Mouse (Mus musculus) layer of hippocampus, adult 9-11 months (tissue): ENCODE results near the gene Uhrf1bp1l.
"Not testable (repeated sequence)": the region's sequence is repeated elsewhere in the genome, so short reads cannot be mapped to it uniquely, and the experiment has no call there.

Experiments
- DNase-seq: peaks from one replicate; pipeline ENCODE4 v3.0.0; 2022

Uhrf1bp1l gene

GRCm38 (mm10) chr10:89744871-89745665 lies at the start of gene Uhrf1bp1l:
Uhrf1bp1l (plus strand) TSS chr10:89744991.
- DNase-seq: peak; percentile 87

GRCm38 (mm10) chr10:89695194-89695911 lies 49.4 kb upstream of the Uhrf1bp1l start:
- DNase-seq: no peak

- DNase-seq: not testable (repeated sequence)
Observed at GRCm38 (mm10) chr10:89696270-89696669, 48.5 kb upstream of the Uhrf1bp1l start.

GRCm38 (mm10) chr10:89697956-89698355 lies 46.8 kb upstream of the Uhrf1bp1l start:
- no peak for DNase-seq

- no peak for DNase-seq
Observed at GRCm38 (mm10) chr10:89703042-89703441, 41.7 kb upstream of the Uhrf1bp1l start.

- DNase-seq: no peak
Observed at GRCm38 (mm10) chr10:89707397-89707796, 37.4 kb upstream of the Uhrf1bp1l start.

- DNase-seq: no peak
Observed at GRCm38 (mm10) chr10:89708720-89709119, 36.1 kb upstream of the Uhrf1bp1l start.

GRCm38 (mm10) chr10:89714910-89715309 lies 29.9 kb upstream of the Uhrf1bp1l start:
- no peak for DNase-seq

GRCm38 (mm10) chr10:89720252-89720651 lies 24.5 kb upstream of the Uhrf1bp1l start:
- DNase-seq: no peak

- no peak for DNase-seq
Observed at GRCm38 (mm10) chr10:89720796-89721195, 24.0 kb upstream of the Uhrf1bp1l start.

GRCm38 (mm10) chr10:89722247-89723195 lies 22.3 kb upstream of the Uhrf1bp1l start:
- DNase-seq: no peak

GRCm38 (mm10) chr10:89730386-89730785 lies 14.4 kb upstream of the Uhrf1bp1l start:
- no peak for DNase-seq

GRCm38 (mm10) chr10:89731341-89731740 lies 13.4 kb upstream of the Uhrf1bp1l start:
- no peak for DNase-seq

GRCm38 (mm10) chr10:89732001-89732794 lies 12.6 kb upstream of the Uhrf1bp1l start, which contains the start of gene Actr6:
Actr6 (minus strand) TSS chr10:89732295.
- peak; percentile 93 for DNase-seq

GRCm38 (mm10) chr10:89737092-89737491 lies 7.7 kb upstream of the Uhrf1bp1l start:
- no peak for DNase-seq

GRCm38 (mm10) chr10:89737887-89738286 lies 6.9 kb upstream of the Uhrf1bp1l start:
- no peak for DNase-seq

GRCm38 (mm10) chr10:89738395-89738794 lies 6.4 kb upstream of the Uhrf1bp1l start:
- no peak for DNase-seq

- DNase-seq: no peak
Observed at GRCm38 (mm10) chr10:89739703-89740102, 5.1 kb upstream of the Uhrf1bp1l start.

GRCm38 (mm10) chr10:89740995-89741394 lies 3.8 kb upstream of the Uhrf1bp1l start:
- DNase-seq: no peak

- no peak for DNase-seq
Observed at GRCm38 (mm10) chr10:89743266-89743665, 1.5 kb upstream of the Uhrf1bp1l start.

GRCm38 (mm10) chr10:89744341-89744740 lies 450 bp upstream of the Uhrf1bp1l start:
- no peak for DNase-seq

- no peak for DNase-seq
Observed at GRCm38 (mm10) chr10:89745666-89746020, 852 bp downstream of the Uhrf1bp1l start.
